8 mouse cellular contexts compared by ENCODE assay signal in the genomic region with DNA sequence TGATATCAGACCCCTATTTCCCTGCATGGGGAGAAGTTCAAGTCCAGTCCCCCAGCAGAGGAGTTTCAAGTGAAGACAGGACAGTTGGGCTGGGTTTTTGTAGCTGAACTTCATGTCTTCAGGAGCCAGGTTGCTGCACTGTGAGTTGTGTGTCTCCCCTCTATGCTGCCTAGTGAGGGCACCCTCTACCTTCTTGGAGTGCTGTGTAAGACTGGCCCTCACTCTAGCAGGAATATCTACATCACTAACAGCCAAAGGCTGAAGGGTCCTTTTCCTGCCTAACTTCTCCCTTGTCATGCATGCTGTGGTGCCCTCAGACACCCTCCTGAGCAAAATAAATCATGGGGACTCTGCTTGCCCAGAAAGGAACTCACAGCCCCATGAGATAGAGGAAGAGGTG. TPM values are rescaled to one million over a fixed set of nuclear protein-coding genes. Genes with fewer than 3 reads are reported as not detected.
DNase-seq lines count a peak whose midpoint lies in the region; ATAC-seq and TF ChIP-seq lines count a peak whose summit lies in the region.

No protein-coding gene starts in this region.

- no peaks in the 10 kb centered on the region for H3K9me3 ChIP-seq in hindbrain, postnatal 0 days (ENCODE audit: low read length)
- H3K9me3 ChIP-seq in neural tube, embryonic 13.5 days = no peaks in the 10 kb centered on the region

- peak overlapping the region; percentile 89 for H3K9ac ChIP-seq in hindbrain, postnatal 0 days (replicated peaks; ENCODE audit: low read length)
- H3K9ac ChIP-seq in neural tube, embryonic 13.5 days = peak overlapping the region; percentile 84

- no peak for ATAC-seq in hindbrain, postnatal 0 days
- ATAC-seq in neural tube, embryonic 13.5 days (ENCODE audit: low read depth) = no peak
- ATAC-seq in megakaryocyte progenitor cell, adult 5-6 weeks (replicated peaks; ENCODE audit: poor library complexity) = no peak

- no peaks in the 10 kb centered on the region; the same call in none of the 2 replicates for H3K27me3 ChIP-seq in hindbrain, postnatal 0 days (ENCODE audit: insufficient read depth, low read length)
- peaks cover 5% of the 10 kb centered on the region; the same call in 1 of the 2 replicates for H3K27me3 ChIP-seq in neural tube, embryonic 13.5 days

- H3K4me2 ChIP-seq in hindbrain, postnatal 0 days (ENCODE audit: low read depth, low read length) = peak overlapping the region; percentile 93
- peak overlapping the region; percentile 98 for H3K4me2 ChIP-seq in neural tube, embryonic 13.5 days

- H3K27ac ChIP-seq in hindbrain, postnatal 0 days = peak overlapping the region; percentile 96
- H3K27ac ChIP-seq in neural tube, embryonic 13.5 days (replicated peaks) = 0 out of 2 replicates have a peak overlapping the region, but pooled peaks have one; percentile 92

- peaks cover 7% of the 10 kb centered on the region; the same call in 1 of the 2 replicates for H3K4me1 ChIP-seq in hindbrain, postnatal 0 days (ENCODE audit: insufficient read depth, low read length)
- H3K4me1 ChIP-seq in neural tube, embryonic 13.5 days (replicated peaks) = peaks cover 31% of the 10 kb centered on the region

- 0 out of 2 replicates have a peak, but pooled peaks have one; percentile 13 for TF ChIP-seq CTCF in hindbrain, postnatal 0 days (IDR thresholded peaks at IDR 0.05; ENCODE audit: low read depth)

- peak; percentile 22 for DNase-seq in kidney, adult 9 months
- no peak for DNase-seq in kidney, postnatal 25 days
- DNase-seq in T-cell, adult 2 months (ENCODE audit: low spot score) = peak; percentile 15
- no peak for DNase-seq in hindbrain, postnatal 0 days (ENCODE audit: low spot score)
- no peak for DNase-seq in adrenal gland, adult 18-20 months (ENCODE audit: low spot score in 2 of 2)
- DNase-seq in yolk sac, embryonic 10.5 days (ENCODE audit: low spot score) = no peak

- no peaks in the 10 kb centered on the region for H3K36me3 ChIP-seq in hindbrain, postnatal 0 days (ENCODE audit: insufficient read depth, low read length)
- H3K36me3 ChIP-seq in neural tube, embryonic 13.5 days = 0 out of 2 replicates have a peak, but pooled peaks cover 4% of the 10 kb centered on the region

- H3K4me3 ChIP-seq in hindbrain, postnatal 0 days (ENCODE audit: low read length) = peak overlapping the region; percentile 86; the same call in 1 of the 2 replicates
- H3K4me3 ChIP-seq in neural tube, embryonic 13.5 days = peak overlapping the region; percentile 84; the same call in 1 of the 2 replicates

RNA-seq across cellular contexts. Expression of gene BC003965, which starts 1.1 kb away (rescaled TPM):
- total RNA-seq in hindbrain, postnatal 0 days (2014; rRNA removed) = 15.7 and 19.9 TPM in 2 replicates
- 27.4 and 29.9 TPM in 2 replicates for polyA plus RNA-seq in hindbrain, postnatal 0 days (2015; fragmentation: Nextera tagmentation; extraction: Ambion mirVana)
- polyA plus RNA-seq in neural tube, embryonic 13.5 days (2015; fragmentation: Nextera tagmentation; extraction: Ambion mirVana) = 32.6 and 32.7 TPM in 2 replicates
- total RNA-seq in megakaryocyte progenitor cell, adult 5-6 weeks (2015) = 16.6 and 20.3 TPM in 2 replicates
- total RNA-seq in megakaryocyte progenitor cell, adult 5-6 weeks (2017) = 7.0 and 11.5 TPM in 2 replicates
- 10 to 100 TPM; 18.5 to 20.0 TPM for total RNA-seq in adrenal gland, adult 18-20 months (2021)

RNA-seq across cellular contexts. Expression of gene Unkl, which starts 5.0 kb away (rescaled TPM):
- total RNA-seq in hindbrain, postnatal 0 days (2014; rRNA removed) = 39.6 and 43.3 TPM in 2 replicates
- polyA plus RNA-seq in hindbrain, postnatal 0 days (2015; fragmentation: Nextera tagmentation; extraction: Ambion mirVana) = 14.1 and 15.1 TPM in 2 replicates
- 9.3 and 11.0 TPM in 2 replicates for polyA plus RNA-seq in neural tube, embryonic 13.5 days (2015; fragmentation: Nextera tagmentation; extraction: Ambion mirVana)
- 6.1 and 6.2 TPM in 2 replicates for total RNA-seq in megakaryocyte progenitor cell, adult 5-6 weeks (2015)
- total RNA-seq in megakaryocyte progenitor cell, adult 5-6 weeks (2017) = 7.7 and 8.2 TPM in 2 replicates
- total RNA-seq in adrenal gland, adult 18-20 months (2021) = 10 to 100 TPM; 15.4 to 16.2 TPM

RNA-seq across cellular contexts. Expression of gene Gm38655, which starts 8.0 kb away (rescaled TPM):
- not detected in 2 replicates for total RNA-seq in hindbrain, postnatal 0 days (2014; rRNA removed)
- not detected in 2 replicates for polyA plus RNA-seq in hindbrain, postnatal 0 days (2015; fragmentation: Nextera tagmentation; extraction: Ambion mirVana)
- not detected in 2 replicates for polyA plus RNA-seq in neural tube, embryonic 13.5 days (2015; fragmentation: Nextera tagmentation; extraction: Ambion mirVana)
- not detected in 2 replicates for total RNA-seq in megakaryocyte progenitor cell, adult 5-6 weeks (2015)
- total RNA-seq in megakaryocyte progenitor cell, adult 5-6 weeks (2017) = not detected in 2 replicates
- total RNA-seq in adrenal gland, adult 18-20 months (2021) = not detected

RNA-seq across cellular contexts. Expression of gene Ccdc154, which starts 21.0 kb away (rescaled TPM):
- total RNA-seq in hindbrain, postnatal 0 days (2014; rRNA removed) = not detected in 2 replicates
- polyA plus RNA-seq in hindbrain, postnatal 0 days (2015; fragmentation: Nextera tagmentation; extraction: Ambion mirVana) = not detected in 2 replicates
- not detected in 2 replicates for polyA plus RNA-seq in neural tube, embryonic 13.5 days (2015; fragmentation: Nextera tagmentation; extraction: Ambion mirVana)
- not detected in 2 replicates for total RNA-seq in megakaryocyte progenitor cell, adult 5-6 weeks (2015)
- total RNA-seq in megakaryocyte progenitor cell, adult 5-6 weeks (2017) = 0.14 TPM in 1 of 2 replicates, not detected in the other
- total RNA-seq in adrenal gland, adult 18-20 months (2021) = under 1 TPM; 0.10 to 0.13 TPM

RNA-seq across cellular contexts. Expression of gene Clcn7, which starts 50.0 kb away (rescaled TPM):
- 34.9 and 40.6 TPM in 2 replicates for total RNA-seq in hindbrain, postnatal 0 days (2014; rRNA removed)
- 22.9 and 23.3 TPM in 2 replicates for polyA plus RNA-seq in hindbrain, postnatal 0 days (2015; fragmentation: Nextera tagmentation; extraction: Ambion mirVana)
- polyA plus RNA-seq in neural tube, embryonic 13.5 days (2015; fragmentation: Nextera tagmentation; extraction: Ambion mirVana) = 23.7 and 24.4 TPM in 2 replicates
- 7.3 and 7.8 TPM in 2 replicates for total RNA-seq in megakaryocyte progenitor cell, adult 5-6 weeks (2015)
- total RNA-seq in megakaryocyte progenitor cell, adult 5-6 weeks (2017) = 8.1 and 9.6 TPM in 2 replicates
- 10 to 100 TPM; 42.0 to 43.7 TPM for total RNA-seq in adrenal gland, adult 18-20 months (2021)

Comparison
In these comparisons a context has a peak if more than half of its experiments do, and no peak if none do; other contexts are left out.
1. DNase-seq: peak in kidney, adult 9 months (single experiment) and T-cell, adult 2 months (single experiment); none in kidney, postnatal 25 days (0 of 2), hindbrain, postnatal 0 days (single experiment), adrenal gland, adult 18-20 months (0 of 2) and yolk sac, embryonic 10.5 days (single experiment).